Mouse (Mus musculus) liver, embryonic 14.5 days (tissue): ENCODE measurements around the gene Gcnt4.

ENCODE experiments used
- CTCF ChIP-seq: IDR thresholded peaks from 2 replicates; pipeline ENCODE4 v1.5.1; 2016; ENCODE audit warnings: antibody characterized with exemption, low read depth, control low read depth
- EP300 ChIP-seq: IDR thresholded peaks from 2 replicates; pipeline ENCODE4 v1.6.1; 2016; ENCODE audit warnings: antibody characterized with exemption, low read depth

DNA sequence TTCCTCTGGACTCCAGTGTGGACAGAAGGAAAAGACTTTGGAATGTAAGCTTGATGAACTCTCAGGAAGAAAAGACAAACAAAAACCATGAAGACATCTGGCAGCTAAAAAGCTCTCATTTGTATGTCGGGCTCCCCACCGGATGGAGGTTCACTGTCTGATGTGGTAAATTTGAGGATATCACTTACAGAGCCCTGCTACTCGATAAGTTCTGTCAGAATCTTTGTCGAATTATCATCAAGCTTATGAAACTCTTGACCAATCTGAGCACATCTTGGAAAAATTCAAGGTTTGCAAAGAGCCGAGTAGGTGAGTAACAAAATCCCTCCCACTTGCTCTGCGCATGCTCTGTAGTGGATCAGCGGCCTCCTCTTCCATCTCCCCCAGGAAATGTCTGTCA is 40.5 kb downstream of the Gcnt4 start:
- TF ChIP-seq CTCF (no peak), EP300 (no peak)
